Mouse (Mus musculus) gastrocnemius, postnatal 4 days (tissue): ENCODE data around the gene Scgb1b15. TPM values are rescaled to one million over a fixed set of nuclear protein-coding genes. Genes with fewer than 3 reads are reported as not detected.
"Not testable (repeated sequence)": the region's sequence is repeated elsewhere in the genome, so short reads cannot be mapped to it uniquely, and the experiment has no call there.

ENCODE experiments used
- DNase-seq, 2 experiments: peaks; one replicate each; pipeline ENCODE4 v3.0.0; 2021 to 2022; ENCODE audit warnings: low spot score in 2 of 2, mixed read lengths in 2 of 2
- long read RNA-seq, 2 experiments: library from polyadenylated mRNA; stranded (forward); transcript quantifications; one replicate each; pipeline ENCODE4 v2.0.0; 2021
- total RNA-seq, 2 experiments: library from RNA; stranded (reverse); gene quantifications; 2 replicates each; pipeline ENCODE4 v1.2.3; 2021

Gene Scgb1b15
- not detected for total RNA-seq
- long read RNA-seq, experiment 1, result 0 reads
- long read RNA-seq, experiment 2, result 0 reads

DNA sequence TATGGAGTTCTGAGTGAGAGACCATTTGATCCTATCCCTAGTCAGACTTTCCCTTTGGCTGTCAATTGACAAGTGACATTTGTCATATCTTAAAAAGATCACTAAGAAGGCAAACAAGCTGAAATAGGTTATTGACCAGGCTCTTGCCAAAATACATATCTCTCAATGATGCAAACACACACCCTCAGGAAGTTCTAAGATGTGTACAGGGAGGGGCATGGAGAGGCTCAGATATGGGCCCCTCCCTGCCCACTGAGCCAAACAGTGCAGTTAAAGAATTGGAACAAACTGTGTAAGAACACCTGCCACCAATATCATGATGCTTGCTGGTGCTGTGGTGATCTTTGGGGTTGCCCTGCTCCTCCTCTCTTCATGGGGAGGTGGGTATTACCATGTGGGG, at the start of gene Scgb1b15:
TSS of gene Scgb1b15 (plus strand) at position 301 of the 400 bp plus-strand sequence.
- DNase-seq, result not testable (repeated sequence)

DNA sequence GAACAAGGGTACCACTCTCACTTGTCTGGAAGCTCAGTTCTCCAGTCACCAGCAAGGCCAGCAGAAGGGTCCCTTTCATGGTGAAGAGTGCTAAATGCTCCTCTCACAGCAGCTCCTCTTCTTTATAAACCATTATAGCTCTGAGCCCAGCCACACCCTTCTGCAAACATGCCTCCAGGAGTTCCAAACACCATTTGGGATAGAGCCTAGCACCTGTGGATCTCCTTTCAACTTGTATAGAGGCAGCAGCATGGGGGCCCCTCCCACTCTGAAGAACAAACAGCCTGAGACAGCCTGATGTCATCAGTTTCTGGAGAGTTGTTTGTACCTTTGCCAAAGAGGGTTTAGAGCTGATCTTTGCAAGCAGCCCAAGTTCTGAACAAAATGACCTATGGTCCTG, 6.8 kb upstream of the Scgb1b15 start, which contains the start of gene Scgb2b15:
TSS of gene Scgb2b15 (minus strand) at position 101 of the 400 bp plus-strand sequence.
- DNase-seq, result not testable (repeated sequence)

Other genes starting within 250 kb of the Scgb1b15 start
- gene Scgb2b15, start 6.9 kb upstream of the Scgb1b15 start, total RNA-seq, result not detected
- not detected for gene Scgb2b17, start 220.0 kb downstream of the Scgb1b15 start, total RNA-seq
- not detected for gene Scgb1b17, start 226.9 kb downstream of the Scgb1b15 start, total RNA-seq